Mouse (Mus musculus): ENCODE measurements around the gene Ola1.

Gene Ola1

GRCm38 (mm10) chr2:73218913-73219312 is at the start of gene Ola1:
Gene Ola1, minus strand, starts transcription at chr2:73218924.
- DNase-seq (ENCODE audit: low read depth, low spot score), result no peak

- no peak for DNase-seq (ENCODE audit: low read depth, low spot score)
Measured at GRCm38 (mm10) chr2:73268281-73268680, 49.6 kb upstream of the Ola1 start.

- DNase-seq (ENCODE audit: low read depth, low spot score), result no peak
Measured at GRCm38 (mm10) chr2:73267818-73268217, 49.1 kb upstream of the Ola1 start.

- no peak for DNase-seq (ENCODE audit: low read depth, low spot score)
Measured at GRCm38 (mm10) chr2:73267231-73267630, 48.5 kb upstream of the Ola1 start.

- DNase-seq (ENCODE audit: low read depth, low spot score), result no peak
Measured at GRCm38 (mm10) chr2:73266623-73267022, 47.9 kb upstream of the Ola1 start.

GRCm38 (mm10) chr2:73266011-73266410 is 47.3 kb upstream of the Ola1 start:
- DNase-seq (ENCODE audit: low read depth, low spot score), result no peak

GRCm38 (mm10) chr2:73264611-73265195 is 46.0 kb upstream of the Ola1 start:
- no peak for DNase-seq (ENCODE audit: low read depth, low spot score)

- DNase-seq (ENCODE audit: low read depth, low spot score), result no peak
Measured at GRCm38 (mm10) chr2:73263794-73264610, 45.3 kb upstream of the Ola1 start.

GRCm38 (mm10) chr2:73263172-73263765 is 44.5 kb upstream of the Ola1 start:
- no peak for DNase-seq (ENCODE audit: low read depth, low spot score)

GRCm38 (mm10) chr2:73248701-73249100 is 30.0 kb upstream of the Ola1 start:
- no peak for DNase-seq (ENCODE audit: low read depth, low spot score)

- DNase-seq (ENCODE audit: low read depth, low spot score), result no peak
Measured at GRCm38 (mm10) chr2:73241299-73241698, 22.6 kb upstream of the Ola1 start.

GRCm38 (mm10) chr2:73231081-73231480 is 12.4 kb upstream of the Ola1 start:
- no peak for DNase-seq (ENCODE audit: low read depth, low spot score)

- peak; percentile 88 for DNase-seq (ENCODE audit: low read depth, low spot score)
Measured at GRCm38 (mm10) chr2:73213871-73214659, 4.7 kb downstream of the Ola1 start.

- no peak for DNase-seq (ENCODE audit: low read depth, low spot score)
Measured at GRCm38 (mm10) chr2:73213539-73213870, 5.2 kb downstream of the Ola1 start.

GRCm38 (mm10) chr2:73204328-73204727 is 14.4 kb downstream of the Ola1 start:
- no peak for DNase-seq (ENCODE audit: low read depth, low spot score)

GRCm38 (mm10) chr2:73188488-73188887 is 30.2 kb downstream of the Ola1 start:
- peak; percentile 88 for DNase-seq (ENCODE audit: low read depth, low spot score)

- no peak for DNase-seq (ENCODE audit: low read depth, low spot score)
Measured at GRCm38 (mm10) chr2:73185185-73185584, 33.5 kb downstream of the Ola1 start.

GRCm38 (mm10) chr2:73169496-73169895 is 49.2 kb downstream of the Ola1 start:
- no peak for DNase-seq (ENCODE audit: low read depth, low spot score)

GRCm38 (mm10) chr2:73167126-73167525 is 51.6 kb downstream of the Ola1 start:
- DNase-seq (ENCODE audit: low read depth, low spot score), result peak; percentile 80

- no peak for DNase-seq (ENCODE audit: low read depth, low spot score)
Measured at GRCm38 (mm10) chr2:73164666-73165065, 54.1 kb downstream of the Ola1 start.

- DNase-seq (ENCODE audit: low read depth, low spot score), result no peak
Measured at GRCm38 (mm10) chr2:73160772-73161171, 58.0 kb downstream of the Ola1 start.

- DNase-seq (ENCODE audit: low read depth, low spot score), result no peak
Measured at GRCm38 (mm10) chr2:73157202-73157601, 61.5 kb downstream of the Ola1 start.

All from 3T3-L1 (cell line).